Mouse (Mus musculus) hindbrain, embryonic 13.5 days (tissue): ENCODE measurements around the gene Cpt1b. TPM values are rescaled to one million over a fixed set of nuclear protein-coding genes. Genes with fewer than 3 reads are reported as not detected.

ENCODE experiments used
- ATAC-seq: fragments of 200-750 bp; cut with Nextera tagmentation; 2 replicates; pipeline ENCODE4 v1.8.0; 2017; ENCODE audit warnings: moderate TSS enrichment; ENCODE audit not compliant: low FRiP score
- H3K27ac ChIP-seq: fragments of 300-500 bp; sonication (generic); 2 replicates; pipeline ENCODE4 v1.5.1; 2015; ENCODE audit warnings: inconsistent platforms, mild to moderate bottlenecking, moderate library complexity
- H3K27me3 ChIP-seq: fragments of 300-500 bp; sonication (generic); 2 replicates; pipeline ENCODE4 v1.6.1; 2015; ENCODE audit warnings: mild to moderate bottlenecking, inconsistent platforms
- H3K36me3 ChIP-seq: fragments of 300-500 bp; sonication (generic); 2 replicates; pipeline ENCODE4 v1.6.1; 2015; ENCODE audit warnings: mild to moderate bottlenecking, inconsistent platforms
- H3K4me1 ChIP-seq: fragments of 300-500 bp; sonication (generic); replicated peaks from 2 replicates; pipeline ENCODE4 v1.6.1; 2015; ENCODE audit warnings: inconsistent platforms
- H3K4me2 ChIP-seq: fragments of 300-500 bp; sonication (generic); 2 replicates; pipeline ENCODE4 v1.6.1; 2015; ENCODE audit warnings: inconsistent platforms, mild to moderate bottlenecking, moderate library complexity
- H3K4me3 ChIP-seq: fragments of 300-500 bp; sonication (generic); 2 replicates; pipeline ENCODE4 v1.5.1; 2015; ENCODE audit warnings: mild to moderate bottlenecking, inconsistent platforms
- H3K9ac ChIP-seq: fragments of 300-500 bp; sonication (generic); 2 replicates; pipeline ENCODE4 v1.6.1; 2015; ENCODE audit warnings: mild to moderate bottlenecking, inconsistent platforms
- H3K9me3 ChIP-seq: fragments of 300-500 bp; sonication (generic); 2 replicates; pipeline ENCODE4 v1.6.1; 2016; ENCODE audit warnings: inconsistent platforms
- WGBS: fragments of 180-500 bp; shearing (Covaris S2); methylation state at CpG from one replicate; pipeline ENCODE4 v1.1.7; 2015; 5-methylcytosine and 5-hydroxymethylcytosine counted together
- polyA plus RNA-seq: library from polyadenylated mRNA; unstranded; fragments of >200 nt; fragmentation: Nextera tagmentation; extraction: Ambion mirVana; gene quantifications from 2 replicates; pipeline ENCODE4 v1.2.1, GENCODE M21; 2015

Cpt1b gene
- polyA plus RNA-seq, 1 experiment from 2014 or later = 0.99 TPM

- Histone ChIP-seq H3K9ac (no peak overlapping the region), H3K27me3 (peaks cover 52% of the 10 kb centered on the region), H3K4me3 (no peak overlapping the region), H3K4me2 (no peak overlapping the region), H3K9me3 (no peaks in the 10 kb centered on the region), H3K27ac (no peak overlapping the region), H3K36me3 (peaks cover 18% of the 10 kb centered on the region), H3K4me1 (peaks cover 44% of the 10 kb centered on the region)
- ATAC-seq = no peak
- 85% methylated on average over 7 of the region's 7 CpGs for WGBS
Measured at GRCm38 (mm10) chr15:89376040-89376439, 49.6 kb downstream of the Cpt1b start.

- H3K4me2 ChIP-seq = no peak overlapping the region
- WGBS = 92% methylated on average over 17 of the region's 17 CpGs
- no peak overlapping the region for H3K27ac ChIP-seq
- peaks cover 29% of the 10 kb centered on the region for H3K36me3 ChIP-seq
- H3K4me3 ChIP-seq = no peak overlapping the region
- peaks cover 42% of the 10 kb centered on the region for H3K27me3 ChIP-seq
- ATAC-seq = no peak
- H3K9me3 ChIP-seq = no peaks in the 10 kb centered on the region
- peaks cover 44% of the 10 kb centered on the region for H3K4me1 ChIP-seq
- H3K9ac ChIP-seq = peak overlapping the region; percentile 87; the same call in 1 of the 2 replicates
Measured at GRCm38 (mm10) chr15:89374801-89375534, 50.7 kb downstream of the Cpt1b start.

GRCm38 (mm10) chr15:89374340-89374739, 51.3 kb downstream of the Cpt1b start:
- no peak for ATAC-seq
- peaks cover 42% of the 10 kb centered on the region for H3K4me1 ChIP-seq
- peak overlapping the region; percentile 96 for H3K27ac ChIP-seq
- peak overlapping the region; percentile 86 for H3K4me2 ChIP-seq
- peaks cover 36% of the 10 kb centered on the region for H3K27me3 ChIP-seq
- peak overlapping the region; percentile 87 for H3K9ac ChIP-seq
- H3K9me3 ChIP-seq = no peaks in the 10 kb centered on the region
- peak overlapping the region; percentile 68 for H3K4me3 ChIP-seq
- H3K36me3 ChIP-seq = peaks cover 35% of the 10 kb centered on the region
- 54% methylated on average over 9 of the region's 9 CpGs for WGBS

- Histone ChIP-seq H3K36me3 (peaks cover 41% of the 10 kb centered on the region), H3K4me2 (peak within 1 kb of the TSS; percentile 86), H3K27me3 (peaks cover 31% of the 10 kb centered on the region), H3K9me3 (no peaks in the 10 kb centered on the region), H3K9ac (peak within 1 kb of the TSS; percentile 87), H3K4me1 (peaks cover 36% of the 10 kb centered on the region), H3K27ac (peak within 1 kb of the TSS; percentile 96), H3K4me3 (peak within 1 kb of the TSS; percentile 68)
- ATAC-seq = peak; percentile 86
- under 1% methylated on average over 42 of the region's 42 CpGs for whole genome bisulfite sequencing
Measured at GRCm38 (mm10) chr15:89373762-89374248, 51.9 kb downstream of the Cpt1b start, which contains the start of gene Sco2. Sco2 (minus strand) TSS chr15:89373846.

GRCm38 (mm10) chr15:89373027-89373761, 52.5 kb downstream of the Cpt1b start:
- 2% methylated on average over 35 of the region's 35 CpGs for WGBS
- H3K36me3 ChIP-seq = peaks cover 47% of the 10 kb centered on the region

GRCm38 (mm10) chr15:89372536-89372935, 53.1 kb downstream of the Cpt1b start:
- peak overlapping the region; percentile 86 for H3K4me2 ChIP-seq
- peak overlapping the region; percentile 96 for H3K27ac ChIP-seq
- H3K9me3 ChIP-seq = no peaks in the 10 kb centered on the region
- ATAC-seq = no peak
- H3K9ac ChIP-seq = peak overlapping the region; percentile 87
- H3K4me3 ChIP-seq = peak overlapping the region; percentile 68
- peaks cover 25% of the 10 kb centered on the region for H3K4me1 ChIP-seq
- whole genome bisulfite sequencing = 86% methylated on average over 7 of the region's 7 CpGs
- H3K27me3 ChIP-seq = peaks cover 18% of the 10 kb centered on the region
- peaks cover 53% of the 10 kb centered on the region for H3K36me3 ChIP-seq

More at GRCm38 (mm10) chr15:89373027-89373761, 52.5 kb downstream of the Cpt1b start:
- Histone ChIP-seq H3K27me3 (peaks cover 25% of the 10 kb centered on the region), H3K9ac (peak overlapping the region; percentile 87), H3K4me1 (peaks cover 30% of the 10 kb centered on the region), H3K27ac (peak overlapping the region; percentile 96), H3K4me2 (peak overlapping the region; percentile 86), H3K9me3 (no peaks in the 10 kb centered on the region), H3K4me3 (peak overlapping the region; percentile 68)
- peak; percentile 80 for ATAC-seq

GRCm38 (mm10) chr15:89372068-89372467, 53.6 kb downstream of the Cpt1b start:
- Histone ChIP-seq H3K27ac (no peak overlapping the region), H3K4me3 (no peak overlapping the region), H3K27me3 (peaks cover 13% of the 10 kb centered on the region), H3K9me3 (no peaks in the 10 kb centered on the region), H3K9ac (no peak overlapping the region), H3K4me2 (no peak overlapping the region), H3K36me3 (peaks cover 58% of the 10 kb centered on the region), H3K4me1 (peaks cover 22% of the 10 kb centered on the region)
- 90% methylated on average over 13 of the region's 13 CpGs for WGBS
- no peak for ATAC-seq

Other genes starting within 250 kb of the Cpt1b start
- 99.2 and 104 TPM in 2 replicates for gene Plxnb2, start 245.1 kb downstream of the Cpt1b start, polyA plus RNA-seq
- 75.1 and 86.5 TPM in 2 replicates for gene Dennd6b, start 229.4 kb downstream of the Cpt1b start, polyA plus RNA-seq
- 82.8 and 87.3 TPM in 2 replicates for gene Ppp6r2, start 214.3 kb downstream of the Cpt1b start, polyA plus RNA-seq
- 78.4 and 83.3 TPM in 2 replicates for gene Sbf1, start 110.6 kb downstream of the Cpt1b start, polyA plus RNA-seq
- gene Adm2, start 103.1 kb downstream of the Cpt1b start, polyA plus RNA-seq = not detected in 2 replicates
- gene Miox, start 91.5 kb downstream of the Cpt1b start, polyA plus RNA-seq = not detected in 2 replicates
- 32.2 and 32.6 TPM in 2 replicates for gene Lmf2, start 70.2 kb downstream of the Cpt1b start, polyA plus RNA-seq
- gene Ncaph2, start 70.1 kb downstream of the Cpt1b start, polyA plus RNA-seq = 104 TPM in 2 replicates
- 10.9 and 11.3 TPM in 2 replicates for gene Sco2, start 52.0 kb downstream of the Cpt1b start, polyA plus RNA-seq
- gene Tymp, start 48.8 kb downstream of the Cpt1b start, polyA plus RNA-seq = 2.2 and 2.4 TPM in 2 replicates
- gene Odf3b, start 46.6 kb downstream of the Cpt1b start, polyA plus RNA-seq = 2.4 and 3.4 TPM in 2 replicates
- gene Klhdc7b, start 40.9 kb downstream of the Cpt1b start, polyA plus RNA-seq = 0.05 TPM in 1 of 2 replicates, not detected in the other
- not detected in 2 replicates for gene Syce3, start 15.4 kb downstream of the Cpt1b start, polyA plus RNA-seq
- gene C730034F03Rik, start 3.7 kb upstream of the Cpt1b start, polyA plus RNA-seq = 5.4 and 8.2 TPM in 2 replicates
- gene Gm44502, start 3.8 kb upstream of the Cpt1b start, polyA plus RNA-seq = not detected in 2 replicates
- gene Chkb, start 4.0 kb upstream of the Cpt1b start, polyA plus RNA-seq = 92.7 and 98.4 TPM in 2 replicates
- gene Mapk8ip2, start 28.1 kb upstream of the Cpt1b start, polyA plus RNA-seq = 74.0 and 80.1 TPM in 2 replicates
- gene Arsa, start 51.6 kb upstream of the Cpt1b start, polyA plus RNA-seq = 19.7 and 21.2 TPM in 2 replicates
- gene Shank3, start 73.8 kb upstream of the Cpt1b start, polyA plus RNA-seq = 11.0 and 12.1 TPM in 2 replicates
- gene Acr, start 142.5 kb upstream of the Cpt1b start, polyA plus RNA-seq = 1.5 and 2.0 TPM in 2 replicates
- gene Rabl2, start 166.1 kb upstream of the Cpt1b start, polyA plus RNA-seq = 72.5 and 73.7 TPM in 2 replicates